Mouse (Mus musculus): ENCODE results near the gene Dnmt3a. TPM values are rescaled to one million over a fixed set of nuclear protein-coding genes. Genes with fewer than 3 reads are reported as not detected.
"Not testable (repeated sequence)": the region's sequence is repeated elsewhere in the genome, so short reads cannot be mapped to it uniquely, and the experiment has no call there.

Dnmt3a gene
- polyA plus RNA-seq, 1 experiment from 2014 or later = 56.5 TPM

DNA sequence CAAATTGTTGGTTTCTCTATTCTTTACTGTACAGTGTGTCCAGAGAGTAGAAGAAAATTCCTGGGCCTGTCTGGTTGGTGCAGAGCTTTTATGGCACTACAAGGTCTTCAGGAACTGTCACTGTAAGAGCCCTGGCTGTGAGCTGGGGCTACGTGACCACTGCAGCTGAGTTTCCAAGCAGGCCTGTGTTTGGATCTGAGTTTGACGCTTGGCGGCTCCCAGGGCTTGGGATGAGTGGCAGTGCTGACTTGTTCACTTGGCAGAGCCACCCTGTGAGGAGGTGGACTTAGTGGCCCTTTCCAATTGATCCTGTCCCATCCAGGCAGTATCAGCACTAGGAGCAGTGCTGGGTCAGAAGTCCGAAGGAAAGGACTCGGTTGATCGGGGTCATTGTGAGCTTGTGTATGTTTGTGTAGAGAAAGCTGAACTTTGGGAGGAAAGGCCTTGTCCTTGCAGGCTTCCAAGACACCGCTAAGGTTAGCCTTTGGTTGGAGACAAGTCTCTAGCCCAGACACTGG is 106.1 kb downstream of the Dnmt3a start:
- Histone ChIP-seq H3K27ac (ENCODE audit: low read depth, low read length) (no peak overlapping the region), H3K9ac (ENCODE audit: low read length) (no peak overlapping the region), H3K27me3 (ENCODE audit: control insufficient read depth, insufficient read depth, low read length) (no peaks in the 10 kb centered on the region), H3K4me1 (ENCODE audit: control insufficient read depth, insufficient read depth, low read length) (no peaks in the 10 kb centered on the region), H3K36me3 (ENCODE audit: control insufficient read depth, insufficient read depth, low read length) (peaks cover 9% of the 10 kb centered on the region), H3K9me3 (ENCODE audit: control insufficient read depth, low read length) (no peaks in the 10 kb centered on the region), H3K4me3 (ENCODE audit: low read depth, low read length) (no peak overlapping the region), H3K4me2 (no peak overlapping the region)
- no peak for ATAC-seq (ENCODE audit: low FRiP score)
- DNase-seq (ENCODE audit: low spot score, missing footprints) = no peak
- WGBS = 87% methylated on average over 7 of the region's 7 CpGs

DNA sequence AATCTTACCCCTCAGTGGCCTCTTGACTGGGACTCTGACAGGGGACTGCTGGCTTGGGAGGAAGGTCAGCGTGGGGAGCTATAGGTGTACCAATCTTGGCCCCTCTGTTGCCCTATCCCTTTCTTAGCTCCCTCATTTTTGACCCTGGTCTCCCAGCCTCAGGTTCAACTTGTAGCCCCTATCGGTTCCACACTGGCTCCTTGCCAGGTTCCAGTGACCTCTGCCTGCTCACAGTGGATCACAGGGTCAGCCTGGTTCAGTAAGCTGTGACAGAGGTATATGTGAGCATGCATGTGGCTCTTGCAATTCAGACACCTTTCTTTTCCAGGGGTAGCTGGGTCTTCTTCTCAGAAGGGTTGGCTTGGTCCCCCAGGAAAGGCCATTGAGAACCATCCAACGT is 110.0 kb downstream of the Dnmt3a start:
- Histone ChIP-seq H3K4me2 (no peak overlapping the region), H3K9me3 (ENCODE audit: control insufficient read depth, low read length) (no peaks in the 10 kb centered on the region), H3K4me3 (ENCODE audit: low read depth, low read length) (no peak overlapping the region), H3K27ac (ENCODE audit: low read depth, low read length) (no peak overlapping the region), H3K4me1 (ENCODE audit: control insufficient read depth, insufficient read depth, low read length) (peaks cover 7% of the 10 kb centered on the region), H3K27me3 (ENCODE audit: control insufficient read depth, insufficient read depth, low read length) (no peaks in the 10 kb centered on the region), H3K9ac (ENCODE audit: low read length) (no peak overlapping the region), H3K36me3 (ENCODE audit: control insufficient read depth, insufficient read depth, low read length) (no peaks in the 10 kb centered on the region)
- no peak for ATAC-seq (ENCODE audit: low FRiP score)
- WGBS = 91% methylated on average over 3 of the region's 3 CpGs
- DNase-seq (ENCODE audit: low spot score, missing footprints) = no peak

DNA sequence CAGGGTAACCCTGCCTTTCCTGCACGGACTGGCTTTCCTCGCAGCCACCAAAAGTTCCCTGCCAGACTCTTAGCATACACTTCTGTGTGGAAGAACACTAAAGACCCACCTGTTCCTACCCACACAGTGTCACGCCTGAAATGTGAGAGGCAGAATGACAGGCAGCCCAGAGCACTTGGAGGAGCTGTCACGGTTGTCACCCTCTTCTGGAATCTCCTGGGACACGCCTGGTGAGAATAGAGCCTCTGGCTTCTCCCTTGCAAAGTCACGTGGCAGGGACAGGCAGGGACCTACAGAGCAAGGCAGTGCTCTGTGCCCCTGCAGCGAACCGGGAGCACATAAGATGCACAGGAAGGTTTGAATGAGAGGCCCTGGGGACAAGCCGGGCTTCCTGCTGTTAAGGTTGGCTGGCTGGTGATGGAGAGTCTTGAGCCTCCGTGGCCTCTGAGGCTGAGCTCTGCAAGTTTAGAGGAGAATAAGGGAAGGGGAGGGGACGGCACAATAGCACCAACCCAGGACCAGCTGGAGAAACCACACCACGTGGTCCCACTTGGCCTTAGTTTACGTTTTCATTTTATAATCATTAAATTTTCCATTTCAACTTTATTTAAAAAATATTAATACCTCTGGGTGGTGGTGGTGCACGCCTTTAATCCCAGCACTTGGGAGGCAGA is 112.0 kb downstream of the Dnmt3a start:
- no peak overlapping the region for H3K4me2 ChIP-seq
- no peaks in the 10 kb centered on the region for H3K27me3 ChIP-seq (ENCODE audit: control insufficient read depth, insufficient read depth, low read length)
- DNase-seq (ENCODE audit: low spot score, missing footprints) (no peak), ATAC-seq (ENCODE audit: low FRiP score) (peak; percentile 76)
- no peaks in the 10 kb centered on the region for H3K9me3 ChIP-seq (ENCODE audit: control insufficient read depth, low read length)
- no peak overlapping the region for H3K27ac ChIP-seq (ENCODE audit: low read depth, low read length)
- WGBS = 22% methylated on average over 14 of the region's 14 CpGs
- H3K9ac ChIP-seq (ENCODE audit: low read length) = no peak overlapping the region
- peaks cover 9% of the 10 kb centered on the region for H3K4me1 ChIP-seq (ENCODE audit: control insufficient read depth, insufficient read depth, low read length)
- H3K4me3 ChIP-seq (ENCODE audit: low read depth, low read length) = no peak overlapping the region
- no peaks in the 10 kb centered on the region for H3K36me3 ChIP-seq (ENCODE audit: control insufficient read depth, insufficient read depth, low read length)

DNA sequence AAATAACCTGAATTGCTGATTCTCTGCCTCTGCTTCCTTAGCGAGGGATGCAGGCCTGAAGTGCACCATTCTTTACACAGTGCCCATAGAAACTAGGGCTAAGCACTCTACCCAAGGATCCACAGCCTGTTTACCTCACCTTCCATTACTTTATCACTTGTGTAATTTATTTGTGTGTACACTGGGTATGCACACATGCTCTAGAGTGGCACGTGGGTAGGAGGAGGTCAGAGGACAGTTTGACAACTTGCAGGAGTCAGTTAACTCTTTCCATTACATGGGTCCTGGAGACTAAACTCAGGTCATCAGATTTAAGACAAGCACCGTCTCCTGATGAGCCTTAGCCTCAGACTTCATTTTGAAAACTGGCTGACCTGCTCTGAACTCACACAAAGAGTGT is 112.8 kb downstream of the Dnmt3a start:
- peaks cover 9% of the 10 kb centered on the region for H3K4me1 ChIP-seq (ENCODE audit: control insufficient read depth, insufficient read depth, low read length)

DNA sequence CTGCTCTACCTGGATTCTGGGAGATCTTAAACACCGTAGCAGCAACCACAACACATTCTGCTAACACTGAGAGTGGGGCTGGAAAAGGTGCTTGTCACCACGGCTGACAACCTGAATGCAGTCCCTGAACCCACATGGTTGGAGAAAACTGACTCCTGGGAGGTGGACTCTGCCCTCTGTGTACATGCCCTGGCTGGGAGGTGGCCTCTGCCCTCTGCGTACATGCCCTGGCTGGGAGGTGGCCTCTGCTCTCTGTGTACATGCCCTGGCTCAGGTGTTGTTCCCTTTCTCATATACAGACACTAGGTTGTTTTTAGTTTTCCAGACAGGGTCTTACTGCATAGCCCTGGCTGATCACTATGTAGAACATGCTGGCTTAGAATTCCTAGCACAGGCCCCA is 113.6 kb downstream of the Dnmt3a start:
- Histone ChIP-seq H3K4me1 (ENCODE audit: control insufficient read depth, insufficient read depth, low read length) (peaks cover 9% of the 10 kb centered on the region), H3K9ac (ENCODE audit: low read length) (no peak overlapping the region), H3K27ac (ENCODE audit: low read depth, low read length) (no peak overlapping the region), H3K27me3 (ENCODE audit: control insufficient read depth, insufficient read depth, low read length) (no peaks in the 10 kb centered on the region), H3K36me3 (ENCODE audit: control insufficient read depth, insufficient read depth, low read length) (no peaks in the 10 kb centered on the region), H3K4me2 (no peak overlapping the region), H3K9me3 (ENCODE audit: control insufficient read depth, low read length) (no peaks in the 10 kb centered on the region), H3K4me3 (ENCODE audit: low read depth, low read length) (no peak overlapping the region)
- no peak for ATAC-seq (ENCODE audit: low FRiP score)
- WGBS = 81% methylated on average over 3 of the region's 3 CpGs
- DNase-seq (ENCODE audit: low spot score, missing footprints) = no peak

More for the DNA sequence above, 112.8 kb downstream of the Dnmt3a start:
- Histone ChIP-seq H3K27me3 (ENCODE audit: control insufficient read depth, insufficient read depth, low read length) (no peaks in the 10 kb centered on the region), H3K27ac (ENCODE audit: low read depth, low read length) (no peak overlapping the region), H3K9ac (ENCODE audit: low read length) (no peak overlapping the region), H3K4me3 (ENCODE audit: low read depth, low read length) (no peak overlapping the region), H3K36me3 (ENCODE audit: control insufficient read depth, insufficient read depth, low read length) (no peaks in the 10 kb centered on the region), H3K9me3 (ENCODE audit: control insufficient read depth, low read length) (no peaks in the 10 kb centered on the region), H3K4me2 (no peak overlapping the region)
- no peak for ATAC-seq (ENCODE audit: low FRiP score)
- 74% methylated on average over 3 of the region's 3 CpGs for WGBS
- DNase-seq (ENCODE audit: low spot score, missing footprints) = no peak

DNA sequence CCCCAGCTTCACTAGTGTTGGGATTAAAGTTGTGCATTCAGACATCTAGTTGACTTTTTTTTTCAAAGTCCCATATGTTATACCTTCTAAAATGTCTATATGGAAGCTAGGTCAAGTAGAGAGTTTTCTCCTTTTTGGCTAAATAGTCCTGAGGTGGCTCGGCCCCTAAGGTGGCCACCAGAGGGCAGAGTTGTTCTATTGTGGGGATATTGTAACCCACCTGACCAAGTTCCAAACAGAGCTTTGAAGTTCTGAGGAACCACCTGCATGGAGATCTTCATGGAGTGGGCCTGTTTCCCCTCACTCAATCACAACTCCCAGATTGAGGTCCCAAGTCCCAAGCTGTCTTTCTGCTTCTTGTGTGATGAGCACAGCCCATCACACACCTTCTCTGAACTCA is 120.3 kb downstream of the Dnmt3a start:
- Histone ChIP-seq H3K27ac (ENCODE audit: low read depth, low read length) (no peak overlapping the region), H3K4me2 (no peak overlapping the region), H3K36me3 (ENCODE audit: control insufficient read depth, insufficient read depth, low read length) (no peaks in the 10 kb centered on the region), H3K27me3 (ENCODE audit: control insufficient read depth, insufficient read depth, low read length) (no peaks in the 10 kb centered on the region), H3K9me3 (ENCODE audit: control insufficient read depth, low read length) (no peaks in the 10 kb centered on the region), H3K9ac (ENCODE audit: low read length) (no peak overlapping the region), H3K4me3 (ENCODE audit: low read depth, low read length) (no peak overlapping the region), H3K4me1 (ENCODE audit: control insufficient read depth, insufficient read depth, low read length) (peaks cover 2% of the 10 kb centered on the region; the same call in 1 of the 2 replicates)
- 0% methylated on average over 1 of the region's 1 CpGs for WGBS
- peak; percentile 55; the same call in 1 of the 2 replicates for ATAC-seq (ENCODE audit: low FRiP score)
- DNase-seq (ENCODE audit: low spot score, missing footprints) = peak; percentile 93

DNA sequence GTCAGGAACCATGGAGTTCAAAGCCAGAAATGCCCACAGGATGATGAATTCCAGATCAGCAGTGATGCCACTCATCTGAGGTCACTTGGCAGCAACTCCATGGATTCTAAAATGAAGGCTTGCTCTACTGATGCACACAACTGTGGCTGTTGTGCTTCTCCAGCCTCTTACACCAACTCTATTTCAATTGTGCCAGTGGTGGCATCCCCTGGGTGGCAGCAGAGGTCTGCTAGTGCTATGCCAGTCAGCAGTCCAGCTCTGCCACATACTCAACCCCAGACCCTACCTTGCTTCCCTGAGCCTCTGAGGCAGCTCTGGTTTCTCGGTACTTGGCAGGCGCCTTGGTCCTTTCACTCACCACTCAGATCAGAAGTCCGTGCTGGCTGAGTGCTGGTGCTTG is 123.0 kb downstream of the Dnmt3a start:
- Histone ChIP-seq H3K4me2 (no peak overlapping the region), H3K36me3 (ENCODE audit: control insufficient read depth, insufficient read depth, low read length) (no peaks in the 10 kb centered on the region), H3K4me1 (ENCODE audit: control insufficient read depth, insufficient read depth, low read length) (no peaks in the 10 kb centered on the region), H3K9ac (ENCODE audit: low read length) (no peak overlapping the region), H3K27ac (ENCODE audit: low read depth, low read length) (no peak overlapping the region), H3K27me3 (ENCODE audit: control insufficient read depth, insufficient read depth, low read length) (no peaks in the 10 kb centered on the region), H3K9me3 (ENCODE audit: control insufficient read depth, low read length) (no peaks in the 10 kb centered on the region), H3K4me3 (ENCODE audit: low read depth, low read length) (no peak overlapping the region)
- 74% methylated on average over 3 of the region's 3 CpGs for WGBS
- DNase-seq (ENCODE audit: low spot score, missing footprints) (no peak), ATAC-seq (ENCODE audit: low FRiP score) (no peak)

DNA sequence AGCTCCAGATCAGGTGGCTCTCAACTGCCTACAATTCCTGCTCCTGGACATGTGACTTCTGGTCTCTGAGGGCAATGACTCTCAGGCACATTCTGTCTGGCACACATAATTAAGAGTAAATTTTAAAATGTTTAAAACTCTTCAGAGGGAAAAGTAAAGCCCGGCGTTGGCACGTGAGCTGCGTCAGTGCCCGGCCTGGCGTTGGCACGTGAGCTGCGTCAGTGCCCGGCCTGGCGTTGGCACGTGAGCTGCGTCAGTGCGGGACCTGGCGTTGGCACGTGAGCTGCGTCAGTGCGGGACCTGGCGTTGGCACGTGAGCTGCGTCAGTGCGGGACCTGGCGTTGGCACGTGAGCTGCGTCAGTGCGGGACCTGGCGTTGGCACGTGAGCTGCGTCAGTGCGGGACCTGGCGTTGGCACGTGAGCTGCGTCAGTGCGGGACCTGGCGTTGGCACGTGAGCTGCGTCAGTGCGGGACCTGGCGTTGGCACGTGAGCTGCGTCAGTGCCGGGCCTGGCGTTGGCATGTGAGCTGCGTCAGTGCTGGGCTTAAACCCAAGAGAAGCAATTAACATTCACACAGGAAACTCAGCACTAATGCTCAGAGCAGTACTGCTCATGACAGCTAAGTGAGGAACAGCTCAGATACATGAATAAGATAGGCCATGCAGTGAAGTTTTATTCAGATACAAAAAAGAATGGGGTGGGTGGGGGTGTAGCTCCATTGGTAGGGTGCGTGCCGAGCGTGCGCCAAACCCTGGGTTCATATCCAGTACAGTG is 124.5 kb downstream of the Dnmt3a start:
- H3K36me3 ChIP-seq (ENCODE audit: control insufficient read depth, insufficient read depth, low read length); H3K27ac ChIP-seq (ENCODE audit: low read depth, low read length); H3K4me3 ChIP-seq (ENCODE audit: low read depth, low read length); H3K4me1 ChIP-seq (ENCODE audit: control insufficient read depth, insufficient read depth, low read length); ATAC-seq (ENCODE audit: low FRiP score); H3K4me2 ChIP-seq; H3K27me3 ChIP-seq (ENCODE audit: control insufficient read depth, insufficient read depth, low read length); H3K9me3 ChIP-seq (ENCODE audit: control insufficient read depth, low read length); H3K9ac ChIP-seq (ENCODE audit: low read length): not testable (repeated sequence)
- WGBS = 93% methylated on average over 29 of the region's 47 CpGs
- peak; percentile 41 for DNase-seq (ENCODE audit: low spot score, missing footprints)

DNA sequence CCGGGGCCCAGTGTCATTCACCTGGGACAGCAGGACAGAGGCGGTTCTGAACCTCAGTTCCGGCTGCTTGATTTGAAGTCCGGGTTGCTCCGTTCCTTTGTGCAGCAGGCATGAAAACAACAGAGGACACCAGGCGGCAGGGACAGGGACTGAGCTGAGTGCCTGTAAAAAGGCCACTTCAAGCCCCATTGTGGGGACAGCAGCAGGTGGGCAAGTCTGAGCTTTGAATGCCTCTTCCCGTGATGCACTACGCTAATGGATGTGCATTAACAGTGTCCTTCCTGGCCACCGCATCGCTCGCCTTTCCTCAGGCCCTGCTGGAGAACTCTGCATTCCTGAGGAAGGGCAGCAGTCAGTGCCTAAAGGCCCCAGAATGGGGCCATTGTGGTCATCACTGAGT is 136.2 kb downstream of the Dnmt3a start:
- Histone ChIP-seq H3K36me3 (ENCODE audit: control insufficient read depth, insufficient read depth, low read length) (no peaks in the 10 kb centered on the region), H3K4me3 (ENCODE audit: low read depth, low read length) (no peak overlapping the region), H3K9ac (ENCODE audit: low read length) (0 out of 2 replicates have a peak overlapping the region, but pooled peaks have one; percentile 17), H3K4me2 (no peak overlapping the region), H3K4me1 (ENCODE audit: control insufficient read depth, insufficient read depth, low read length) (peaks cover 5% of the 10 kb centered on the region; the same call in 1 of the 2 replicates), H3K9me3 (ENCODE audit: control insufficient read depth, low read length) (no peaks in the 10 kb centered on the region), H3K27me3 (ENCODE audit: control insufficient read depth, insufficient read depth, low read length) (peaks cover 2% of the 10 kb centered on the region; the same call in 1 of the 2 replicates), H3K27ac (ENCODE audit: low read depth, low read length) (no peak overlapping the region)
- ATAC-seq (ENCODE audit: low FRiP score) (peak; percentile 61; the same call in 1 of the 2 replicates), DNase-seq (ENCODE audit: low spot score, missing footprints) (peak; percentile 84)
- WGBS = 11% methylated on average over 11 of the region's 11 CpGs

All from midbrain, embryonic 11.5 days (tissue).